Comparison of ENCODE assay signal across 27 mouse cellular contexts in the genomic region with DNA sequence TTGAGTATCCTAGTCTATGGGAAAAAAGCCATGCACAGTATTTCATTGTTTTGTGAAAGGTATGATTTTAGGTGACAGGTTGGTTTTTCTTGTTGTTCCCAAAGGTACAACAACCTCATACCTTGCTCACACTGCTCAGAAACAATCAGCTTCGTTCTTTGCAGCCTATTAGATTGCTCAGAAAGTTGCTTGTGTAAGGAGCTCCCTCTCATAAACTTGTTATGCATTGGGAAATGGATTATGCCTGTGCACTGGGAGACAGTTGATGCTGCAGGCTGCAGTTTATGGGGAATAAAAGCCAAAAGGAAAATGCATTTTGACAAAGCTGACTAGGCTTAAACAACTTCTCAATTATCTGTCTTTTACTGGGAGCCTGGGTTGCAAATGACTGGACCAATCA.
DNase-seq lines count a peak whose midpoint lies in the region; ATAC-seq and TF ChIP-seq lines count a peak whose summit lies in the region.
"Had no signal": no experiment of that assay in that cellular context is flagged by ENCODE, and none has a peak within 500 bp of the region (broad histone marks: within the 10 kb centered on the region; RNA-seq: fewer than 3 reads in every experiment).

No protein-coding gene starts in this region.

- ATAC-seq in forebrain, embryonic 13.5 days: 0 out of 2 replicates have a peak, but pooled peaks have one; percentile 19
- peak; percentile 42; the same call in 1 of the 2 replicates for ATAC-seq in midbrain, embryonic 16.5 days
- peak; percentile 74; the same call in 1 of the 2 replicates for ATAC-seq in neural tube, embryonic 13.5 days (ENCODE audit: low read depth)
- ATAC-seq: activated CD4-positive, CD25-positive, alpha-beta regulatory T cell, adult 4 months; CD4-positive, CD25-positive, alpha-beta regulatory T cell, adult 4 months; forebrain, embryonic 16.5 days; Patski had no signal

- no peak for TF ChIP-seq CTCF in brain, embryonic 14.5 days (IDR thresholded peaks at IDR 0.05; ENCODE audit: borderline replicate concordance, extremely low read depth, insufficient read depth, insufficient read length)

- no peaks in the 10 kb centered on the region for H3K9me3 ChIP-seq in forebrain, embryonic 13.5 days (replicated peaks)
- no peaks in the 10 kb centered on the region for H3K9me3 ChIP-seq in forebrain, embryonic 10.5 days
- H3K9me3 ChIP-seq in midbrain, embryonic 16.5 days (replicated peaks; ENCODE audit: control insufficient read depth, low read length, poor library complexity, severe bottlenecking): no peaks in the 10 kb centered on the region
- H3K9me3 ChIP-seq in midbrain, embryonic 10.5 days (replicated peaks): no peaks in the 10 kb centered on the region
- H3K9me3 ChIP-seq in neural tube, embryonic 13.5 days: no peaks in the 10 kb centered on the region
- H3K9me3 ChIP-seq: embryonic facial prominence, embryonic 13.5 days; embryonic facial prominence, embryonic 15.5 days; G1E had no signal

- no peak overlapping the region for H3K4me3 ChIP-seq in forebrain, embryonic 13.5 days
- H3K4me3 ChIP-seq in forebrain, embryonic 10.5 days: no peak overlapping the region
- H3K4me3 ChIP-seq in midbrain, embryonic 16.5 days (ENCODE audit: low read depth, low read length): no peak overlapping the region
- H3K4me3 ChIP-seq in midbrain, embryonic 10.5 days: no peak overlapping the region
- no peak overlapping the region for H3K4me3 ChIP-seq in neural tube, embryonic 13.5 days
- H3K4me3 ChIP-seq: embryonic facial prominence, embryonic 13.5 days; embryonic facial prominence, embryonic 15.5 days; erythroblast, embryonic 14.5 days had no signal

- no peak overlapping the region for H3K27ac ChIP-seq in forebrain, embryonic 13.5 days
- no peak overlapping the region for H3K27ac ChIP-seq in forebrain, embryonic 10.5 days
- no peak overlapping the region for H3K27ac ChIP-seq in midbrain, embryonic 16.5 days (ENCODE audit: low read length)
- no peak overlapping the region for H3K27ac ChIP-seq in midbrain, embryonic 10.5 days (replicated peaks)
- no peak overlapping the region for H3K27ac ChIP-seq in neural tube, embryonic 13.5 days (replicated peaks)
- H3K27ac ChIP-seq: embryonic facial prominence, embryonic 13.5 days; embryonic facial prominence, embryonic 15.5 days had no signal

- no peak overlapping the region for H3K4me2 ChIP-seq in forebrain, embryonic 13.5 days
- H3K4me2 ChIP-seq in midbrain, embryonic 16.5 days (ENCODE audit: low read length): no peak overlapping the region
- H3K4me2 ChIP-seq in neural tube, embryonic 13.5 days: no peak overlapping the region
- H3K4me2 ChIP-seq: embryonic facial prominence, embryonic 13.5 days; embryonic facial prominence, embryonic 15.5 days had no signal

- no peak for TF ChIP-seq POLR2A in brain, embryonic 14.5 days (IDR thresholded peaks at IDR 0.05; ENCODE audit: borderline replicate concordance, extremely low read depth, insufficient read depth, insufficient read length, poor library complexity, severe bottlenecking)

- H3K9ac ChIP-seq in forebrain, embryonic 13.5 days: no peak overlapping the region
- H3K9ac ChIP-seq in midbrain, embryonic 16.5 days (ENCODE audit: low read depth, low read length): no peak overlapping the region
- no peak overlapping the region for H3K9ac ChIP-seq in neural tube, embryonic 13.5 days
- H3K9ac ChIP-seq: embryonic facial prominence, embryonic 13.5 days; embryonic facial prominence, embryonic 15.5 days had no signal

- H3K27me3 ChIP-seq in forebrain, embryonic 13.5 days: no peaks in the 10 kb centered on the region
- no peaks in the 10 kb centered on the region for H3K27me3 ChIP-seq in forebrain, embryonic 10.5 days (ENCODE audit: poor library complexity, severe bottlenecking)
- no peaks in the 10 kb centered on the region for H3K27me3 ChIP-seq in midbrain, embryonic 16.5 days (ENCODE audit: control insufficient read depth, insufficient read depth, low read depth, low read length)
- H3K27me3 ChIP-seq in midbrain, embryonic 10.5 days (ENCODE audit: low read depth, poor library complexity, severe bottlenecking): no peaks in the 10 kb centered on the region
- H3K27me3 ChIP-seq in neural tube, embryonic 13.5 days: no peaks in the 10 kb centered on the region
- H3K27me3 ChIP-seq: CH12.LX; embryonic facial prominence, embryonic 13.5 days; embryonic facial prominence, embryonic 15.5 days; Patski had no signal

- WGBS in forebrain, embryonic 13.5 days: 46% methylated on average over 1 of the region's 1 CpGs
- 75% methylated on average over 1 of the region's 1 CpGs for WGBS in forebrain, embryonic 10.5 days
- WGBS in midbrain, embryonic 16.5 days: 62% methylated on average over 1 of the region's 1 CpGs
- 84% methylated on average over 1 of the region's 1 CpGs for WGBS in midbrain, embryonic 10.5 days
- 57% methylated on average over 1 of the region's 1 CpGs for WGBS in neural tube, embryonic 13.5 days

- no peaks in the 10 kb centered on the region for H3K36me3 ChIP-seq in forebrain, embryonic 13.5 days (ENCODE audit: poor library complexity, severe bottlenecking)
- H3K36me3 ChIP-seq in forebrain, embryonic 10.5 days (replicated peaks): no peaks in the 10 kb centered on the region
- H3K36me3 ChIP-seq in midbrain, embryonic 16.5 days (ENCODE audit: control insufficient read depth, insufficient read depth, low read length): no peaks in the 10 kb centered on the region
- no peaks in the 10 kb centered on the region for H3K36me3 ChIP-seq in midbrain, embryonic 10.5 days
- no peaks in the 10 kb centered on the region for H3K36me3 ChIP-seq in neural tube, embryonic 13.5 days
- H3K36me3 ChIP-seq: embryonic facial prominence, embryonic 13.5 days; embryonic facial prominence, embryonic 15.5 days; G1E had no signal

- peaks cover 6% of the 10 kb centered on the region for H3K4me1 ChIP-seq in forebrain, embryonic 13.5 days
- peaks cover 6% of the 10 kb centered on the region; the same call in 1 of the 2 replicates for H3K4me1 ChIP-seq in forebrain, embryonic 10.5 days
- H3K4me1 ChIP-seq in midbrain, embryonic 16.5 days (ENCODE audit: control insufficient read depth, insufficient read depth, low read length): no peaks in the 10 kb centered on the region
- peaks cover 10% of the 10 kb centered on the region for H3K4me1 ChIP-seq in midbrain, embryonic 10.5 days
- H3K4me1 ChIP-seq in neural tube, embryonic 13.5 days (replicated peaks): peaks cover 7% of the 10 kb centered on the region; the same call in 1 of the 2 replicates
- H3K4me1 ChIP-seq: embryonic facial prominence, embryonic 13.5 days; embryonic facial prominence, embryonic 15.5 days had no signal

- DNase-seq in forebrain, embryonic 10.5 days (ENCODE audit: extremely low spot score, low spot score): no peak
- DNase-seq in midbrain, embryonic 10.5 days (ENCODE audit: low spot score): no peak
- no peak for DNase-seq in neural tube, embryonic 10.5 days (ENCODE audit: extremely low spot score, low spot score)
- peak; percentile 41 for DNase-seq in brain, embryonic 14.5 days (ENCODE audit: low read depth)
- DNase-seq: adrenal gland, adult 8-10 months; adrenal gland, postnatal 14 days; adrenal gland, postnatal 36 days; B cell, adult 2 months; cerebellum, adult 11 months; cerebellum, adult 18-20 months; cerebellum, adult 8-10 months; cerebellum, adult 9-11 months; cerebellum, postnatal 14 days; cerebellum, postnatal 36 days; embryo, embryonic 11 days had no signal

Comparison
In these comparisons a context has a peak if more than half of its experiments do, and no peak if none do; other contexts are left out.
1. ATAC-seq: peak in every context shown above with its lines; median percentile 74 in neural tube, embryonic 13.5 days; 42 in midbrain, embryonic 16.5 days; 19 in forebrain, embryonic 13.5 days.